Mouse (Mus musculus): ENCODE results near the gene Rimbp3.

Rimbp3 gene

DNA sequence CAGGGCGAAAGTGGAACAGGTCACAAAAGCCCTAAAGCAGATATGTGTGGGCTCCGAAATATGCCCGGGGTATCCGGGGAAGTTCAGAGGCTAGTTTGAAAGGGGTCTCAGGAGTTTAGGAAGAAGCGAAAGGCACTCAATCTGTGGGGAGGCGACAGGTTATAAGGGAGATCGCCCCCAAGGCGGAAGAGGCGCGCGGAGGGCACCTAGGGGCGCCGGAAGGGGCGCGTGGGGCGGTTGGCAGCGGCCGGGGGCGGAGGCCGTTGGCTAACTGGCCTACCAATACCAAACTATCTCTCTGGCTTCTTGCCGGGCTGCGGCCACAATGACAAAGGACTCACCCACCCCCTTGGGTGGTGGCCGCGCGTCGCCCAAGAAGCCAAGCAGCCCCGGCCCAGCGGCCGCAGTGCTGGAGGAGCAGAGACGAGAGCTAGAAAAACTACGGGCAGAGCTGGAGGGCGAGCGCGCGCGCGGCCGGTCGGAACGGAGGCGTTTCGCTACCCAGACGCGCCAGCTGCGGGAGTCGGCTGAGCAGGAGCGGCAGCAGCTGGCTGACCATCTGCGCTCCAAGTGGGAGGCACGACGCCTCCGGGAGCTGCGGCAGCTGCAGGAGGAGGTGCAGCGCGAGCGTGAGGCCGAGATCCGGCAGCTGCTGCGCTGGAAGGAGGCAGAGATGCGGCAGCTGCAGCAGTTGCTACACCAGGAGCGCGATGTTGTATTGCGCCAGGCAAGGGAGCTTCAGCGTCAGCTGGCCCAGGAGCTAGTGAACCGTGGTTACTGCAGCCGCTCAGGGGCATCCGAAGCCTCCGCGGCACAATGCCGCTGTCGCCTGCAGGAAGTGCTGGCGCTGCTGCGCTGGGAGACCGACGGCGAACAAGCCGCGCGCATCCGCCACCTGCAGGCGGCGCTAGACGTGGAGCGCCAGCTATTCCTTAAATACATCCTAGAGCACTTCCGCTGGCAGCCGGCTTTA is at the start of gene Rimbp3:
Gene Rimbp3 (plus strand): TSS at position 215 of the 973 bp plus-strand sequence.
- WGBS = 3% methylated on average over 85 of the region's 85 CpGs

DNA sequence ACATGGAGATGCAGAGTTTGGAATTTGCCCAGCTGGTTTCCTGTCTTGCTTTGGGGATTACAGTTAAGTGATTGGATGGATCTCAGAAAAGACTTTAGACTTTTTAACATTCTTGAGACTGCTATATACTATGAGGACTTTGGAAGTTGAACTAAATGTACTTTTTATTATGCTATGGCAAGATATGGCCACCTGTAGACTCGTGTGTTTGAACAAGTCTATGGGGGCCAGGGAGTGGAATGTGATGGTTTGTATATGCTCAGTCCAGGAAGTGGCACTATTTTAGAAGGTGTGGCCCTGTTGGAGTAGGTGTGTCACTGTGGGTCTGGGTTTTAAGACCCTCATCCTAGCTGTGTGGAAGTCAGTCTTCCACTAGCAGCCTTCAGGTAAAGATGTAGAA is 42.9 kb upstream of the Rimbp3 start:
- 88% methylated on average over 1 of the region's 1 CpGs for WGBS

DNA sequence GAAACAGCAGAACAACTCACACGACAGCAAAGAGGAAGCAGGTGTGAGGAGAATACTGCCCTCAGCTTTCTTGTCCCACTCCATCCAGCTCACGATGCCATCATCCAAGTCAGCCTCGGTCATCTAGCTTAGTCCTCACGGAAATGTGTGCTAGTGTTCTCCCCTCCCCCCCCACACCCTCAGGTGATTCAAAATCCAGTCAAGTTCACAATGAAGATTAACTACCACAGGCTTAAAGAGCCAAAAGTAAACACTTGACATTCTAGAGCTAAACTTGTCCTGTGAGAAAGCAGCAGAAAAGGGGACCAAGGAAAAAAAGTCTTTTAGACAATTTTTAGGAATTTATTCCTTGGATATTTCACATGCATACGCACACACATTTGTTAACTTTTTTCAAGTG is 40.4 kb upstream of the Rimbp3 start:
- 80% methylated on average over 5 of the region's 5 CpGs for WGBS

GRCm38 (mm10) chr16:17175765-17176164 is 32.6 kb upstream of the Rimbp3 start:
- WGBS = 80% methylated on average over 2 of the region's 2 CpGs

DNA sequence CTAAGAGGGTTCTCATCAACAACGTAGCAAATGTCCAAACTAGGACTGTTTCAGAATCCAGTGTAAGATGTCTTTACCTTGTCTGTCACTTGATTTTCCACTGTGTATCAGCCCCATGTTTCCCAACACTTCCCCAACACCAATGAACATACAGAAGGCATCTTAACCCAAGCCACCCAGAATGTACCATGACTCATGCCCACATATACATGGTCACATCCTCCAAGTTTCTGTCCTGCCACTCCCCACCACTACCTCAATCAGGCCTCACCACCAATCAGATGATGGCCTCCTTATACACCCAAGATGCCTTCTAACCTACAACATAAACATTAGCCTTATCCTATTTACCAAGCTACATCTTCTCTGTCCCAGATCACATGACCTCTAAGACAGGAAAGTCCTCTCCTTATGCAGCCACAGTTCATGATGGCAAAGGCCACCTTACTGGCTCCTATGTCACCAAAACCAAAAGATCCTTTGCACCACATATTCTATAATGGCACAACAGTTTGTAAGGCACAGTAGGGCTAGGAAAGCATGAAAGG is 30.7 kb upstream of the Rimbp3 start:
- 88% methylated on average over 1 of the region's 1 CpGs for WGBS

DNA sequence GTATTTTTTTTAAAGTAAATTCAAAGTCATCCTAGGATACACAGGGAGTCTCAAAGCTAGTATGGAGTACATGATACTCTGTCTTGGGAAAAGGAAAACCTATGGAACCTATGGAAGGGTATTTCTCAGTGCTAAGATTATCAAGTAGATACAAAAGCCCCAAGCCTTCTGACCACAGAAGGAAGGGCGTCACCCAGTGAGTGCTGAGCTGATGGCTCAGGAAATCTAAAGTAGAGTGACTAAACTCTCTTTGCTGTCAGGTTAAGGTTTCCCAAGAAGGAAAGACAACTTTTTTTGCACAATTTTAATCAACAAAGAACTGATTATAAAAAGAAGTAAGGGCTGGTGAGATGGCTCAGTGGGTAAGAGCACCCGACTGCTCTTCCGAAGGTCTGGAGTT is 28.7 kb upstream of the Rimbp3 start:
- WGBS = 96% methylated on average over 3 of the region's 3 CpGs

- WGBS = 50% methylated on average over 4 of the region's 4 CpGs
Observed at GRCm38 (mm10) chr16:17181382-17181781, 27.0 kb upstream of the Rimbp3 start.

- 41% methylated on average over 2 of the region's 2 CpGs for WGBS
Observed at GRCm38 (mm10) chr16:17182136-17182535, 26.3 kb upstream of the Rimbp3 start.

- 53% methylated on average over 3 of the region's 3 CpGs for WGBS
Observed at GRCm38 (mm10) chr16:17183003-17183402, 25.4 kb upstream of the Rimbp3 start.

GRCm38 (mm10) chr16:17193823-17194222 is 14.6 kb upstream of the Rimbp3 start:
- 74% methylated on average over 4 of the region's 4 CpGs for WGBS

GRCm38 (mm10) chr16:17200121-17200952 is 8.1 kb upstream of the Rimbp3 start:
- WGBS = 4% methylated on average over 24 of the region's 24 CpGs

DNA sequence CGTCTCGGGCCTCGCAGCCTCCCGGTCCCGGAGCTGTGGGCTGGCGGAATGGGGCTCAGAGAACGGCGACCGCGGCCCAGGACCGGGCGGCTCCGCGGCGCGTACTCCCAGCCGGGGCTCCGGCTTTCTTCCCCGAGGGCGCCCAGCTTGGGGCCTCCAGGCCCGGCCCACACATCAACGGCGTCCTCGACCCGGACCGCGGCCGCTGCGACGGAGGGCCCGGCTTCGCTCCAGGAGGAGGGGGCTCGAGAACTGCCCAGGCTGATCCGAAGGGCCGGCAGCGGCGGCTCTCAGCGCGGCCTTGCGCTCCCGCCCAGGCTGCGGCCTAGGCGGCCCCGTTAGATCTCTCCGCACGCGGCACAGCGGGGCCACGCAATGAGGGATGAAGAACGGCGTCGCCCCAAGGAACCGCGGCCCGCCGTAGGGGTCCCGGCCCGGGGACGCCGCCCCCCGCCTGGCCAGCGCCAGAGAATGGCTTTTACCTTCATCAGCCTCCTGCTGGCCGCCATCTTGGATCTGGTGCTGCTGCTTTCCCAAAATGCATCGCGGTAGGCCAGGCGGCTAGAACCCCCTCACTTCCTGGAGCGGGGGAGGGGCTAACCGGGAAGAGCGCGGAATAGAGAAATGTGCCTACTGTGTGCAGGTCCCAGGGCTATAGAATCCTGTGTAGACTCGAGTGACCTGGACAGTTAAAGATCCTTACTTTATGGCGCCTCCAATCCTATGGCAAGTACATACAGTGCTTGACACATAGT is 7.3 kb upstream of the Rimbp3 start:
- under 1% methylated on average over 72 of the region's 72 CpGs for WGBS

- 33% methylated on average over 2 of the region's 2 CpGs for WGBS
Observed at GRCm38 (mm10) chr16:17201977-17202376, 6.4 kb upstream of the Rimbp3 start.

DNA sequence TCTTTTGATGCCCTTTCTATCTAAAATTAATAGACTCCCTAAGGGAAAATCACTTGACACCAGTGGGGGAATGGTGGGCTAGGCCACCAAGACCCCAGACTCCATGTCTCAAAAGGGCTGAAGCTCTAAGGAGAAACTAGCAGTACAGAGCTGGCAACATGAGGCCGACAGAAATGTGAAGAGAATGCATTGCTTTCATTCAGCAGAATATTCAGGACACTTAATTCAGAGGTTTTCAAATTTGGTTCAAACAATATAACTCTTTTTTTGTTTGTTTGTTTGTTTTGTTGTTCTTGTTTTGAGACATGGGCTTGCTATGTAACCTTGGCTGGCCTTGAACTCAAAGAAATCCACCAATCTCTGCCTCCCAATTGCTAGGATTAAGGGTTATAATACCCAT is 5.9 kb upstream of the Rimbp3 start, which contains the start of gene Ube2l3:
Gene Ube2l3 (minus strand): TSS at position 101 of the 400 bp plus-strand sequence.
- WGBS = 84% methylated on average over 1 of the region's 1 CpGs

DNA sequence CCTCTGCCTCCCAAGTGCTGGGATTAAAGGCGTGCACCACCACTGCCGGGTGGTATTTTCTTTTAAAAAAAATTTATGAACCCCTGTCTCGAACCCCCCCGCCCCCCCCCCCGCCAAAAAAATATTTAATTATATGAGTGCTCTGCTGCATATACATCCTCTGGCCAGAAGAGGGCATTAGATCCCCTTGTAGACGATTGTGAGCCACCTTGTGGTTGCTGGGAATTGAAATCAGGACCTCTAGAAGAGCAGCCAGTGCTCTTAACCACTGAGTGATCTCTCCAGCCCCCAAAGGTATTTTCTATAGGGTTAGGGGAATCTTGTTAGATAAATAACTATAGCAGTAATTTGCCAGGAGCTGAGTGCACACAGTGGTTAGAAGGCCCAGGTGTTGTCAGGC is 3.4 kb upstream of the Rimbp3 start:
- 5% methylated on average over 6 of the region's 6 CpGs for WGBS

GRCm38 (mm10) chr16:17209404-17209960 is 1.1 kb downstream of the Rimbp3 start:
- under 1% methylated on average over 37 of the region's 37 CpGs for WGBS

DNA sequence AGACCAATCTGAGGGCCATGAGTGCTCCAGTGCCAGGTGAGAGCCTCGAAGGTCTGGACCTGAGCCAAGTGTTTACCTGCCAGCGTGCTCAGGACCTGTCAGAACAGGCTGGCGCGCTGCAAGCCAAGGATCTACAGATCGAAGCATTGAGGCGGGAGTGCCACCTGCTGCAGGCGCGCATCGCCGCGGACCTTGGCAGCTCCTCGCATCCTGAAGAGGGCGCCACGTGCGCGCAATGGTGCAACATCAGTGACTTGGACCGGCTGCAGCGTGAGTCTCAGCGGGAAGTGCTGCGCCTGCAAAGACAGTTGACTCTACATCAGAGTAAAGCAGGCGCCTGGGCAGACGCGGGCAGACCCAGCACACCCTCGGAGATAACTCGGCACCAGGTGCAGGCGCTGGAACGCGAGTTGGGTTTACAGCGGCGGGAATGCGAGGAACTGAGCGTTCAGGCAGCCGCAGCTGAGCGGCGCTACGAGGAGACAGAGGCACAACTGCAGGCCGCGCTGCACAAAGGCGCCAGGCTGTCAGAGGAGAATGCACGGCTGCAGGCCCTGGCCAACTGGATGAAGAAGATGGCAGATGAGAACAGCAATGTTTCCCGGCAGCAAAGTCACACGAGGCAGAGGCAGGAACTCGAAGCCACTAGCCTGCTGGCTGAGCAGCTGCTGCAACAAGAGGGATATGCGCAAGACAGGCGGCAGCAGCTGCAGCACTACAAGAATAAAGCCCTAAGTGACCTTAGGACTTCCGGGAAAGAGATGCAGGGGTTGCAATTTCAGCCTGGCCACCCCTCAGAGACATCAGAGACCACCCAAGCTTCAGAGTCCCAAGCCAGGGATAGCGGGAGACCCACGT is 1.8 kb downstream of the Rimbp3 start:
- WGBS = 12% methylated on average over 48 of the region's 48 CpGs

DNA sequence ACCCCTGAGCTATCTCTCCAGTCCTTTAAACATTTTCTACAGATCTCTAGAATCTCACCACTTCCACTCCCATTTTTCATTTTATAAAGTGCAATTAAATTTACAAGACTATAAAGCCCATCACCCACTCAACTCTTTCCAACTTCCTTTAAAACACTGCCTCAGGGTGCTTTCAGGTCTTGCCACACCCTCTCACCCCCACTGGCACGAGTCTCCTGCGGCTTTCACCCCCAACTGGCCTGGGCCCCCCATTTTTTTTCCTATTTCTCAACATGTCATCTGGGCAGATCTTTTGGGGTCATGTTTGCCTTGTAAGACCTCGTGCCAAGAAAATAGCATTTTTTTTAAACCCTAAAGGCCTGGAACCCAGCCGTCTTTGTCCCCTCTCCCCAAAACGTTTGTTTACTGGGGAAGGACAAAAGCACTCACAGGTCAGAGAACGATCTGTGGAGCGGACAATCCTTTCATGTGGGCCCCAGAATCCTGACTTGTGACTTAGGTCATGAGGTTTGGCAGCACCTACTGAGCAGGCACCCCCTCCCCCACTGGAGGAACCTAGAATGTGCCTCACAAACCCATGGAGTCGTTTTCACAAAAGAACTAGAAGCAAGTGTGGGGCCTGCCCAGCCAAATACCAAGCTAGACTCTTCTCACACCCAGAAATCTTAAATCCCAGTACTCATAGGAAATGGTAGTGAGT is 8.7 kb downstream of the Rimbp3 start:
- WGBS = 75% methylated on average over 8 of the region's 8 CpGs

DNA sequence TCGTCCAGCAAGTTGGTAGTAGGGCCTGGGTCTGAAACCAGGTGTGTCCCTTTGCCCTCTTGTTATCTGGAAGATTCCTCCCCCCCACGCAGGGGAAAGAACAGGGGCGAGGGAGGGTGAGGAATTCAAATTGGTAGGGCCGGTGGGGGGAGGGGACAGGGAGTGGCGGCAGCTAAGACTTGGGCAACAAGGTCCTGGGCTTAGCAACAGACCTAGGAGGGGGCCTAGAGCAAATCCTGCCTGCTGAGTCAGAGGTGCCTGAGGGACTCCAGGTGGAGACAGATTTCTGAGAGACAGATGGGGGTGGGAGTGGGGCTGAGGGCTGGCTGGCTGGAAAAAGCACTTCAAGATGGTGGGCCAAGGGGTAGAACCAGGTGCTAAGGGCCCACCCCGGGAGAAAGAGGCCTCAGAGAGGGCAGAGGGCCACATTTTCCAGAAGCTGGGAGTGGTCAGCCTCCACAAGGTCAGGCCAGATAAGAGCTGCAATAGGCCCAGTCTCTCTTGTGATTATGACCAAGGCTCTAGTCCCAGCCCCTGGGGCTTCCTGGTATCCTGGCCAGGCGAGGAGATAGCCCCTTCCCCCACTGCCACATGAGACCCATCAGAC is 11.8 kb downstream of the Rimbp3 start:
- WGBS = 55% methylated on average over 7 of the region's 7 CpGs
